Mouse (Mus musculus): ENCODE measurements around the gene Stac3. TPM values are rescaled to one million over a fixed set of nuclear protein-coding genes. Genes with fewer than 3 reads are reported as not detected.

Gene Stac3
- polyA plus RNA-seq, 1 experiment from 2014 or later = 0.31 TPM

Other genes with a start within 250 kb of the Stac3 start
- gene Kif5a, start 238.3 kb upstream of the Stac3 start, polyA plus RNA-seq (2014; fragmentation: Nextera tagmentation; extraction: Ambion mirVana) = 117 and 147 TPM in 2 replicates
- 298 and 305 TPM in 2 replicates for gene Dctn2, start 235.3 kb upstream of the Stac3 start, polyA plus RNA-seq (2014; fragmentation: Nextera tagmentation; extraction: Ambion mirVana)
- 16.1 and 17.4 TPM in 2 replicates for gene Mbd6, start 212.7 kb upstream of the Stac3 start, polyA plus RNA-seq (2014; fragmentation: Nextera tagmentation; extraction: Ambion mirVana)
- gene Mars, start 189.9 kb upstream of the Stac3 start, polyA plus RNA-seq (2014; fragmentation: Nextera tagmentation; extraction: Ambion mirVana) = 117 and 123 TPM in 2 replicates
- 0.42 and 1.1 TPM in 2 replicates for gene Arhgap9, start 179.7 kb upstream of the Stac3 start, polyA plus RNA-seq (2014; fragmentation: Nextera tagmentation; extraction: Ambion mirVana)
- 0.87 and 1.5 TPM in 2 replicates for gene Gli1, start 159.7 kb upstream of the Stac3 start, polyA plus RNA-seq (2014; fragmentation: Nextera tagmentation; extraction: Ambion mirVana)
- 0.05 and 0.09 TPM in 2 replicates for gene Inhbe, start 147.3 kb upstream of the Stac3 start, polyA plus RNA-seq (2014; fragmentation: Nextera tagmentation; extraction: Ambion mirVana)
- gene Inhbc, start 131.3 kb upstream of the Stac3 start, polyA plus RNA-seq (2014; fragmentation: Nextera tagmentation; extraction: Ambion mirVana) = not detected in 2 replicates
- 35.9 and 36.2 TPM in 2 replicates for gene R3hdm2, start 121.4 kb upstream of the Stac3 start, polyA plus RNA-seq (2014; fragmentation: Nextera tagmentation; extraction: Ambion mirVana)
- 9.7 and 13.5 TPM in 2 replicates for gene Ndufa4l2, start 13.3 kb downstream of the Stac3 start, polyA plus RNA-seq (2014; fragmentation: Nextera tagmentation; extraction: Ambion mirVana)
- gene Shmt2, start 20.8 kb downstream of the Stac3 start, polyA plus RNA-seq (2014; fragmentation: Nextera tagmentation; extraction: Ambion mirVana) = 44.9 and 46.8 TPM in 2 replicates
- gene Nxph4, start 32.9 kb downstream of the Stac3 start, polyA plus RNA-seq (2014; fragmentation: Nextera tagmentation; extraction: Ambion mirVana) = 80.1 and 80.4 TPM in 2 replicates
- 110 and 125 TPM in 2 replicates for gene Lrp1, start 119.5 kb downstream of the Stac3 start, polyA plus RNA-seq (2014; fragmentation: Nextera tagmentation; extraction: Ambion mirVana)
- gene Stat6, start 141.3 kb downstream of the Stac3 start, polyA plus RNA-seq (2014; fragmentation: Nextera tagmentation; extraction: Ambion mirVana) = 1.8 and 5.3 TPM in 2 replicates
- 3.0 and 3.4 TPM in 2 replicates for gene Nemp1, start 165.2 kb downstream of the Stac3 start, polyA plus RNA-seq (2014; fragmentation: Nextera tagmentation; extraction: Ambion mirVana)
- 0.79 and 2.2 TPM in 2 replicates for gene Nab2, start 166.9 kb downstream of the Stac3 start, polyA plus RNA-seq (2014; fragmentation: Nextera tagmentation; extraction: Ambion mirVana)
- 0.28 and 1.1 TPM in 2 replicates for gene Myo1a, start 203.5 kb downstream of the Stac3 start, polyA plus RNA-seq (2014; fragmentation: Nextera tagmentation; extraction: Ambion mirVana)
- 0.32 TPM in 1 of 2 replicates, not detected in the other for gene Tac2, start 222.8 kb downstream of the Stac3 start, polyA plus RNA-seq (2014; fragmentation: Nextera tagmentation; extraction: Ambion mirVana)
- 4.8 TPM in 2 replicates for gene Zbtb39, start 237.9 kb downstream of the Stac3 start, polyA plus RNA-seq (2014; fragmentation: Nextera tagmentation; extraction: Ambion mirVana)

Measured in neural tube, embryonic 14.5 days (tissue).